Mouse (Mus musculus) frontal cortex, postnatal 14 days (tissue): ENCODE measurements around the gene Efcab10.
A peak's percentile ranks its signal among the peaks of the same experiment; 100 is the strongest.

Experiments used
- DNase-seq, 2 experiments: peaks; one replicate each; pipeline ENCODE4 v3.0.0; 2022; ENCODE audit warnings: low spot score in 2 of 2

Gene Efcab10

GRCm38 (mm10) chr12:33394804-33395623 is at the start of gene Efcab10:
Gene Efcab10 (plus strand): TSS chr12:33394854.
- DNase-seq = peak; percentile 24 to 41

- no peak for DNase-seq
These were observed 49.5 kb upstream of the Efcab10 start for GRCm38 (mm10) chr12:33344970-33345772.

- DNase-seq = no peak
These were observed 48.8 kb upstream of the Efcab10 start for GRCm38 (mm10) chr12:33345773-33346435.

GRCm38 (mm10) chr12:33352671-33353070 is 42.0 kb upstream of the Efcab10 start:
- DNase-seq = no peak

GRCm38 (mm10) chr12:33358345-33358744 is 36.3 kb upstream of the Efcab10 start:
- DNase-seq = no peak

DNA sequence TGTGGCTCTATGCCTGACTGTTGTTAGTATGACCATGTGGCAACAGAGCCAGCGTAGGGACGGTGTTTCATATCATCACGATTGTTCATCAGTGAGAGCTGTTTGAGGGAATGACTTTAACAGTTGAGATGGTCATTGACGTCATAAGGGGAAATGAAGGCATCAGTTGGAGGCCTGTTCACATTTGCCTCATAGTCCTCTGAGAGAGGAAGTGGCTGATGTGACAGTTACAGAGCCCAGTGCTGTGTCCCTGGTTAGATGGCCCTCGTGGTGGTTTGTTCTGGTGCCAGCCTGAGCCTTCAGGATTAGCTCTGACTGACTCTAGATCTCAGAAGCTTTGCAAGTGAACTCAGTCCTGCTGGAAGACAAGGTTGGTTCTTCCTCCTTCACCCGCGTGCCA is 35.4 kb upstream of the Efcab10 start:
- DNase-seq = no peak

GRCm38 (mm10) chr12:33359878-33360482 is 34.7 kb upstream of the Efcab10 start:
- DNase-seq = no peak

DNA sequence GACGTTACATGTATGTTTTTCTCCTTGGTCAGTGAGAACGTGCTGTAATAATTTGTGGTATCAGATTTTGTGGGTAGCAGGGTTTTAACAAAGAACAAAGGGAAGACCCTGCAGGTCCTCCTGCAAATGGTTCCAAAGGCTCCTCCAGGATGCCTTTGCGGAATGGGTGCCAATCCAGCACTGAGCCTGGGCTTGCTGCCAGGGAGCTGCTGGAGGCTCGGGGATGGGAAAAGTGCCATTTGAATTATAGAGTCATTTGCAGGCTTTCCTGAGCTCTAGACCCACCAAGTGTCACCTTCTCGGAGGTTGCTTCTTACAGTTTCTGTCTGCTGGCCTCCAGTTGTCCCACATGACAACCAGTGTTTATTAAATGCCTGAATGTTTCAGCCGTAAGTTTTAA is 33.9 kb upstream of the Efcab10 start:
- peak in 1 of 2 experiments; percentile 65 for DNase-seq

GRCm38 (mm10) chr12:33364511-33364910 is 30.1 kb upstream of the Efcab10 start:
- no peak for DNase-seq

DNA sequence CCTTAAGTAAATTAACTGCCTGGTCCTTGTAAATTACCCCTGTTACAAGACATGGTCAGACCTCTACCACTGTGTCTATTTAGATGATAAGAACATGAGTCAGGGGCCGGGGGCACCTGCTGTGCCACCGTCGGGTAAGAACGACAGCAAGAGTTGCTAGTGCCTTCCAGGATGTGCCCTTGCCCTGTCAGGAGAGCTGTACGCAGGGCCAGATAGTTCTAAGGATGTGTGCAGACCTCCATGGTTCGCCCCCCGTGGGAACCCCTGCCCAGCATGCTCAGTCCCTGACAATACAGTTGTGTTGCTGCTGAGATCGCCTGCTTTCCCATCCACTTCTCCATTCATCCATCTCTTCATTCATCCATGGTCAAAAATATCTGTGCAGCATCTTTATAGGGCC is 29.5 kb upstream of the Efcab10 start:
- DNase-seq = no peak

- no peak for DNase-seq
These were observed 25.1 kb upstream of the Efcab10 start for GRCm38 (mm10) chr12:33369555-33369954.

GRCm38 (mm10) chr12:33379624-33380445 is 14.8 kb upstream of the Efcab10 start:
- peak; percentile 48 to 65 for DNase-seq

- DNase-seq = peak; percentile 44 to 71
These were observed 5.8 kb upstream of the Efcab10 start for GRCm38 (mm10) chr12:33388842-33389241.

GRCm38 (mm10) chr12:33390844-33391560 is 3.7 kb upstream of the Efcab10 start:
- DNase-seq = no peak

- no peak for DNase-seq
These were observed 8.6 kb downstream of the Efcab10 start for GRCm38 (mm10) chr12:33403265-33403693.

- no peak for DNase-seq
These were observed 10.3 kb downstream of the Efcab10 start for GRCm38 (mm10) chr12:33404996-33405395.

DNA sequence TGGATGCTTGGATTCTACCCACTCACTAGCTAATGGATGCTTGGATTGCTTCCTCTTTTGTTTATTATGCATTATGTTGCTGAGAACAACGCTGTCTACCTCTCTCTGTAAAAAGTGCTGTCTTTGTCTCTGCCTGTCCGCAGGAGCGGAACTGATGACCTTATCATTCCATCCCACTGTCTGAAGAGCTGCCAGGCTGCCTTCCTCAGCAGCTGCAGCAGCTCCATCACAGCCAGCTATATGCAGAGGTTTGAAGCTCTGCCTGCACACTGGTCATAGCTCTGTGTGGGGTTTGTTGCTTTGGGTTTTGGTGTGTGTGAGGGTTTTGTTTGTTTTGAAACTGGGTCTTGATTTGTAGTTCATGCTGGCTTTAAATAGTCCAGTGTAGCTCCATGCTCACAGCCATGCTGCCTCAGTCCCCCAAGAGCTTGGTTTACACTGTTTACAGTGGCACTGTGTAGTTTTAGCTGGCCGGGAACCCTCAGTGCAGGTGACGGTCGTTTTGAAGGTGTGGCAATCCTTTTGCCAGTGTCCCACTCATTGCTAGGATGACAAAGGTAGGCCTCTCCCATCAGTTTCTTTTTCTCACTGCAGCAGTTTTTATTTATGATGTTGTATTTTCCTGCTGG is 10.9 kb downstream of the Efcab10 start:
- DNase-seq = no peak

DNA sequence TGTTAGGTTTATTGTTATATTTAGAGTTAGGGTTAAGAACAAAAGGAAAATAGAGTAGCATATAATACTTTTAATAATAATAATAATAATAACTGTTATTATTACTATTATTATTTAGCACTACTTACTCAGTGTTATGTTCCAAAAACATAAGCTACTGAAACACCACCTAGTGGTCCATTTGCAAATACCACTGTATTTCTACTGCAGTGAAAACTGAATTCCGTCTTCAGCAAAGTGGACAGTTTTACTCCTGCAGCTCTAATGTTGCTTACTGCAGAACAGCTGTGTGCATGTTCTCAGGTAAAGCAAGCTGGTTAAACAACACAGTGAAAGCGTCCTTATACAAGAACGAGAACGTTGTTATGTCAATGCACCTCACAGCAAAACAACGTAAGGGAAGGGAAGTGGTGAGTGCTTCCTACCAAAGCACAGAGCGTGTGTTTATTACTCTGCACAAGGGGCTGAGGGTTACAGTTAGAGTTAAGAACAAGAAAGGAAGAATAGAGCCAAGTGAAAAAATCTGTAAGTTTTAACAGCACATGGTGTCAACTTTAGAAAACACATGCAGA is 17.0 kb downstream of the Efcab10 start:
- DNase-seq = no peak

GRCm38 (mm10) chr12:33424329-33424728 is 29.7 kb downstream of the Efcab10 start:
- DNase-seq = peak; percentile 41 to 71
